Mouse (Mus musculus): ENCODE results near the gene Col4a1.

Gene Col4a1

GRCm38 (mm10) chr8:11297141-11297838 lies 15.3 kb downstream of the Col4a1 start:
- DNase-seq = no peak

DNA sequence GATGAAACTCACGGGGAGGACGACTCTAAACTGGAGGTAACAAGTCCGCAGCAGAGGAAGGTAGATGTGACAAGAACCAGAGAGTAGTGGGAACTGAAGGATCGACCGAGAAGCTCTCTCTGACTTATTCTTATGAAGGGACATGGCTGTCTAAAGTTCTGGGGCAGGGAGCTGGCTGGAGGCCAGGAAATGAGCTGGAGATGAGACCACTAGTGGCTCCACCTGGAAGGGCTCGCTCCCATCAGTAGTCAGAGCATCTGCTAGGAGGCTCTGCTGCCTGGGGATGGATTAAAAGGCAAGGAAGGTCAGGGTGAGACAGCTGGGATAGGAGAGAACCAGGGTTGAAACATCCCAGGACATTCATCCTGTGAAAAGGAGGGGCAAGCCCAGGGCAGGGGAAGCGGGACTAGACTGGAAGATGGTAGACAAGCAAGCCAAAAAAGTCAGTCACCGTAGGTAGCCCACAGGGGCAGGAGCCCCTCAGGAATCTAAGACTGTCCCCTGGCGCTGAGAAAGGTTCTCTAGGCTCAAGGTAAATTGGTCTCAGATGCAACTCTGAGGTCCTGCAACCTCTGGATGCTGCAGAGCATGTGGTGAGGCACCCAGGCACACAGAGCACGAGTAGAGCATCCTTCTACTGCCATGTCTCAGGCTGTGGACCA lies 16.2 kb downstream of the Col4a1 start:
- no peak for DNase-seq

- no peak for DNase-seq
Observed at GRCm38 (mm10) chr8:11292611-11293010, 20.0 kb downstream of the Col4a1 start.

DNA sequence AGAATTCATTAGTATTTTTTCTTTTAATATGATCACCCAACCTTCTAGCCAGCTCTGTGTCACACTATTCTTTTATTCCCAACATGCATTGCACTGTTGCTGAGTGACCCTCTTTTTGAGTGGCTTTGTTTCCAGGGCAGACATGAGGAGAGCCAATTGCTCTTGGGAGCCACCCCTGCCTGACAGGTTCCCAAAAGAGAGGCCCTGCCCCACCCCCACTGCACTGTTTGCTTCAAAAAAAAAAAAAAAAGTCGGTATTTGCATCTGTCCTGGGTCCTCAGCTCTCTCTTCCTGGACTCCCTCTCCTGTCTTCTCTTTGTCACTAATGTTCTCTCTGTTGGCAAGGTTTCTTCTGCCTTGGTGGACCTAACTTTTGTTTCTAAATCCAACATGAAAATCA lies 22.1 kb downstream of the Col4a1 start:
- DNase-seq = no peak

GRCm38 (mm10) chr8:11288286-11288685 lies 24.3 kb downstream of the Col4a1 start:
- no peak for DNase-seq

DNA sequence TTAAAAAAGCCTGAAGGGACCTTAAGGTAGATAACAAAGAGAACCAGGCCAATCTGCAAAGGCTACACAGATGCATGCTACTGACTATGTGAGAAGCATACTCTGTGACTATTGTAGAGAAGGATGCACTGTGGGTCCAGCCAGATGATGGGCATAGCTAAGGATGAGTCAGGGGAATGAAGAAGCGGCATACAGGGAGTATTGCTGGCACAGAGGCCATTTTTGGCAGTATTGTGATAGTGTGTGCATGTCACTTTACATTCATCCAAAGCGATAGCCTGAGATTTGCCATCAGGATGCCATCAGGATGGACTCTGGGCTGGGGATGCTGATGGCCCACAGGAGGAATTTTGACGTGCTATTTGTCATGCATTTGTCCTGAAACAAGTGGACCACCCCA lies 25.5 kb downstream of the Col4a1 start:
- no peak for DNase-seq

DNA sequence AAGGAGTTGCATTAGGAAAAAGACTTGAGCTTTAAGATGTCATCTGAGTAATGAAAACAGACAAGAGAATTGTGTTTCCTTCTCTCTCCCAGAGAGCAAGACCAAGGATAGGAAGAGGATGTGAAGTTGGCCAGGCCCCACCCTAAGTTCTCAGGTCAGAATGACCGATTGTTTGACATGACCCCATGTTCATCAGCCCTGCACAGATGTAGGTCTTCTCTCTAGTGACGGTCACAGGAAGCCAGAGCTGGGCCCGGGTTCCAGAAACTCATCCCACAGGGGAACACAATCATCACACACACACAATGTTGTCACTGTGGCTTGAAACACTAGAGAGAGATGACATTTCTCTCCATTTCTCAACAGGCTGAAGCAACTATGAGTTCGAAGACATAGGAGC lies 27.2 kb downstream of the Col4a1 start:
- no peak for DNase-seq

- peak; percentile 53 for DNase-seq
Observed at GRCm38 (mm10) chr8:11283217-11283616, 29.4 kb downstream of the Col4a1 start.

GRCm38 (mm10) chr8:11282696-11283095 lies 29.9 kb downstream of the Col4a1 start:
- DNase-seq = no peak

GRCm38 (mm10) chr8:11282139-11282538 lies 30.5 kb downstream of the Col4a1 start:
- no peak for DNase-seq

DNA sequence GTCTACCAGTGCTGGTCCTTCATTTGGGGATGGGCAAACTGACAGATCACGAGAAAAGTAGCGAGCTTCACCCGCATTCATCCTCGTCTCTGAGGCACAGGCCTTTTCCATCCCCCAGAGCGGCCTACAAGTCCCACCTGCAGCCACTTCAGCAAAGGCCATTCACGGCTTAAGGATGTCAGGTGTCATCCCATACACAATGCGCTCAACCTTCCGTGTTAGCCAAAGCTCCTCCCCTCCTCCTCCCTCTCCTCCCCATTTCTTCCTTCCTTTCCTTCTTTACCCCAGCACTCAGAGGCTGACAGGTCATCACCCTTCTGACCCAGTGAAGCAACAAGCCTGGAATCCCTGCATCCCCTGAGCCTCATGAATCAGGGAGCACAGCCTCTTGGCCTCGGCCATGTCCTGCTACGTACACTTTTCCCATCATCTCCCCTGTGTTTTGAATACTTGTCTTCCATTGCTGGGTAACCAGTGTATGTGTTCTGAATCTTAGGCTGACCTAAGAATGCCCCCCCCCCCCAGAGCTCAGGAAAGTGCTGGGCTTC lies 31.8 kb downstream of the Col4a1 start:
- DNase-seq = no peak

- DNase-seq = no peak
Observed at GRCm38 (mm10) chr8:11279296-11279826, 33.3 kb downstream of the Col4a1 start.

GRCm38 (mm10) chr8:11278101-11278611 lies 34.5 kb downstream of the Col4a1 start:
- DNase-seq = peak; percentile 67

DNA sequence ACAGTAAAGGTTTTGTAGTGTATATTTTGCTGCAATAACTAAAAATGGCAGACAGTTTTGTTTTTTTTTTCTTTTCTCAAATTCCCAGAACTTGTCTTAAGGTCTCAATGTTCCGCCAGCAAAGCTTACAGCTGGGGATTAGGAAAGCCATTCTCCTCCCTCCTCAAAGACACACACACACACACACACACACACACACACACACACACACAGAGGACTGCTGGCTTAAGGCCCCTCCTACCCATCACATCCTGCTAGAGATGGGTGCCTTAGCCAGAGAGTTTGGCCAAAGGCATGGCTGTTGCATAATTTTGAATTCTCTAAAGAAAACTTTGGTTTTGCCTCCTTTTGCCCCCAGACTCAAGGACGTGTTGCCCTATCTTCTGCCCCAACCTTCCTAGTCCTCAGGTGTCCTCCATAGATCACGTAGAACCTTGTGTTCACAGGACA lies 35.0 kb downstream of the Col4a1 start:
- peak; percentile 65 for DNase-seq

DNA sequence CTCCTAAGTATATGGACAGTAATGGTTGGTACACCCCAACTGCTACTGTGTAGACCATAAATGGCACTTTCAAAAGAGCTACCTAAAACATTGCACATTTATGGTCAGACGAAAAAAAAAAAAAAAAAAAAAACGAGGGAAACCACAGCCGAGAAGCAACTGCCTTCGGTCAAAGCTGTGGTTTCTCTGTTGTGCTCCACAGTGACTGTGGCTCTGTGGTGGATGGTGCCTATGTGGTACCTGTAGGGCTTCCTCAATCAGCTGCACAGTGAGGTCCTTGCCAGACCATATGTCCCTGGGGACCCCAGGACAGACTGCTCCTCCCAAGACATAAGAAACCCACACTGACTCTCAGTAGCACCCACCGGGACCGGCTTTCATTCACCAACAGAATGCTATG lies 36.3 kb downstream of the Col4a1 start:
- no peak for DNase-seq

DNA sequence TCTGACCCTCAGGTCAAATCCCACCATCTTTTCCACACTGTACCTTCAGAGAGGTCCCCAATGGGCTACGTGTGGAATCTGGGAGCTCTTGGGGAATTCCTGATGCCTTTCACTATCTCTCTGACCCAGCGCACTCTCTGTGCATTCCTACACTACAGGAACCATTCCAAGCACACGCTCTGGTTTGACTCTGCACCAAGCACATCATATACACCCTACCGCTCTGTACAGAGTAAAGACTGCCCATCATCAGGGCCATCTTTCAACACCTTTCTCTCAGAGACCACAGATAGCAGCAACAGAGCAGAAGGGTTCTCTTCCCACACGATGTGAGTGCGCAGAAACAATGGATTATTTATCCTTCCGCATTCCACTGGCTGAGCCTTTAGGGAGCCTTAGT lies 38.2 kb downstream of the Col4a1 start:
- no peak for DNase-seq

DNA sequence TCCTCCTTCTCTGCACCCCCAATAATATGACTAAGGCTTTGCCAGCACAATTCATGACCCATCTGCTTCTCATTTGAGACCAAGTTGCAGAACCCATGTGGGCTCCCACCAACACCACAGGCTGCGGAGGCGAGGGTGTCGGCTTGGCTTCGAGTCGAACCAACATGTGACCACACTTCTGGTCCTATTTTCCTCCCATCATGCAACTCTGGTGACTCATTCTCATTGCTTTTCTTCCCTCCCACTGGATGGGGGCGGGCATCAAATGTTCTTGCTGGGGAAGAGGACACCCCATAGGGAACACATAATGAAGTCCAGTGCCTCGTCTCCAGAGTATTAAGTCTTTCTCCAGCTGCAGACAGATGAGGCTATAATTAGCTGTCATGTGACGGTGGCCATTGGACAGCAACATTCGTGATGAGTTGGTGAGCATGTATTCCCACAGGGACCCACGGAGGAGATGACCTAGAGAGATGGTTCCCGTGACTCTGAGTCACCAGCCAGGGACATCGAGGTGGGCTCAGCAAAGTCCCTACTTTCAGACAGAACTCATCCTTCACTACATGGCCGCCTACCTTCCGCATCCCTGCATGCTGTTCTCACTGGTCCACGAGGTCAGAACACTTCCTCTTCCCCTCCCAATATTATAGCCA lies 39.0 kb downstream of the Col4a1 start:
- peak; percentile 65 for DNase-seq

GRCm38 (mm10) chr8:11272205-11272604 lies 40.4 kb downstream of the Col4a1 start:
- no peak for DNase-seq

GRCm38 (mm10) chr8:11270826-11271225 lies 41.8 kb downstream of the Col4a1 start:
- peak; percentile 71 for DNase-seq

GRCm38 (mm10) chr8:11268753-11269152 lies 43.9 kb downstream of the Col4a1 start:
- DNase-seq = no peak

DNA sequence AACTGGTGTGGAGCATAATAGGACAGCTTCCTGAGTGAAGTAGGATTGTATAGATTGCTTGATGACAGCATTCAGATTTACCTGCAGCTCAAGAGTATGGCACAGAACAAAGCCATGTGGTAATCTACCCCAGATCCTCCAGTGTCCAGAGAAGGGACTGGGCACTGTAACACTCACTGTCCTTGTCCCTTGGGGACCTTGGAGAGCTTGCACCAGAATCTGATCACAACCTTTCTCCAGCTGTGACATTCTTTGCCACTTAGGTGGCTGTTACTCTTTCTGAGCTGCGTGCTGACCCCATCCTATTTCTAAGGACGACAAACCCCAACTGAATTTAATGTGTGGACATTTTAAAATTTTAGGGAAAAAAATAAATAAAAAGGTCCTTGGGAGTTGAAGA lies 46.2 kb downstream of the Col4a1 start:
- DNase-seq = no peak

GRCm38 (mm10) chr8:11265971-11266370 lies 46.7 kb downstream of the Col4a1 start:
- no peak for DNase-seq

GRCm38 (mm10) chr8:11263848-11264247 lies 48.8 kb downstream of the Col4a1 start:
- DNase-seq = no peak

All from lung, postnatal 14 days (tissue).